Mouse (Mus musculus) cerebellum, adult 2 months (tissue): ENCODE data around the gene Angptl1.

Experiments used
- CTCF ChIP-seq: fragments of 200-500 bp; IDR thresholded peaks from 2 replicates; pipeline ENCODE4 v1.5.1; 2011; ENCODE audit warnings: low read depth, mild to moderate bottlenecking, control low read depth, low read length, moderate library complexity, borderline replicate concordance; ENCODE audit not compliant: insufficient read depth
- POLR2A ChIP-seq: fragments of 200-500 bp; IDR thresholded peaks from 2 replicates; pipeline ENCODE4 v1.6.1; 2011; ENCODE audit warnings: low read length, control low read depth, borderline replicate concordance; ENCODE audit not compliant: insufficient read depth

GRCm38 (mm10) chr1:156854558-156854957, 16.2 kb downstream of the Angptl1 start:
- TF ChIP-seq CTCF = no peak
- TF ChIP-seq POLR2A = no peak
